Mouse (Mus musculus) ovary, postnatal 10 days (tissue): ENCODE measurements around the gene Pigb.

Experiments
- DNase-seq: peaks from one replicate; pipeline ENCODE4 v3.0.0; 2022; ENCODE audit warnings: low spot score

Pigb gene

GRCm38 (mm10) chr9:72991420-72991819 is 48.8 kb downstream of the Pigb start:
- no peak for DNase-seq

GRCm38 (mm10) chr9:72988706-72989105 is 51.5 kb downstream of the Pigb start:
- DNase-seq: no peak

- no peak for DNase-seq
Measured at GRCm38 (mm10) chr9:72987703-72988102, 52.5 kb downstream of the Pigb start.

- DNase-seq: peak; percentile 67
Measured at GRCm38 (mm10) chr9:72985250-72986220, 54.6 kb downstream of the Pigb start, which contains the start of the genes Ccpg1os and Ccpg1. Ccpg1os (minus strand) TSS chr9:72985382. Ccpg1 (plus strand) TSS chr9:72985429.

- no peak for DNase-seq
Measured at GRCm38 (mm10) chr9:72983066-72983465, 57.1 kb downstream of the Pigb start.

GRCm38 (mm10) chr9:72975242-72975641 is 64.9 kb downstream of the Pigb start:
- no peak for DNase-seq

- DNase-seq: no peak
Measured at GRCm38 (mm10) chr9:72974734-72975133, 65.4 kb downstream of the Pigb start.

GRCm38 (mm10) chr9:72972984-72973383 is 67.2 kb downstream of the Pigb start:
- no peak for DNase-seq

- DNase-seq: no peak
Measured at GRCm38 (mm10) chr9:72972435-72972834, 67.7 kb downstream of the Pigb start.

- no peak for DNase-seq
Measured at GRCm38 (mm10) chr9:72969874-72970273, 70.3 kb downstream of the Pigb start.

- DNase-seq: no peak
Measured at GRCm38 (mm10) chr9:72968349-72969061, 71.7 kb downstream of the Pigb start.

- no peak for DNase-seq
Measured at GRCm38 (mm10) chr9:72961959-72962358, 78.2 kb downstream of the Pigb start.

- DNase-seq: no peak
Measured at GRCm38 (mm10) chr9:72961346-72961745, 78.8 kb downstream of the Pigb start.

GRCm38 (mm10) chr9:72958521-72959450 is 81.4 kb downstream of the Pigb start, which contains the start of the genes Dyx1c1 and Gm44503:
Dyx1c1 (plus strand) TSS chr9:72958785.
Gm44503 (plus strand) TSS chr9:72958852.
- peak; percentile 40 for DNase-seq
